Mouse (Mus musculus): ENCODE results near the gene Josd1.

DNA sequence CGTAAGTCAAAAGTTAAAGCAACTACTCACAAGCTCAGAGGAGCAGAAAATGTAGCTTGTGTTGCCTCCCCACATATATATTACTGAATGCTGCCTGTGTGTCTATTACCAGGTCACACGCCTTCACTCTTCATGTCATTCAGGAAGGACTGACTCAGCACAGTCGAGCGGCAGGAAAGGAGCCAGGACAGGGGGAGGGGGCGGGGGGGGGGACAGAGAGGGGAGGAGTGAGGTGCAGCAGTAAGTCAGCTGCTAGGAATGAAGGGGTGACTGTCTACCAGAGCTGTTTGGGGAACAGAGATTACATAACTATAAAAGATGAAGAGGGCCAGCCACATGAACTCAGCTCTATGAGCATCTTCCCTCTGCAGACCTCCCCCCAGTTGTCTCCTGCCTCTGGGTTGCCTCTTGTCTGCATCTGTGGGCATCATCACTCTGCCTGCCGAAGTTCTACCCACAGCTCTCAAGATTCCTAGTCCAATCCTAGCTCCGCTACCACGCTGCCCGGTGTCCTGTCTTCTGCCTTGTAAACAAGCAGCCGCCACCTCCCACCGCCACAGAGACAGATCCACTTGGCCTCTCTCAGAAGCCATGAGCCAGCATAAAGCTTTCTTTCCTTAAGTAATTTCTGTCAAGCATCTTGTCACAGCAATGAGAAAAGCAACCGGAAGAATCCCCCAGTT is 46.4 kb downstream of the Josd1 start:
- TF ChIP-seq EP300 (IDR thresholded peaks at IDR 0.05) (no peak), CTCF (IDR thresholded peaks at IDR 0.05) (no peak)

Measured in lung, postnatal 0 days (tissue).